Mouse (Mus musculus): Measurements from ENCODE around the gene 2210016L21Rik.

- TF ChIP-seq CTCF (IDR thresholded peaks at IDR 0.05; ENCODE audit: low read depth, low read length) (no peak), POLR2A (IDR thresholded peaks at IDR 0.05; ENCODE audit: extremely low read depth, insufficient read depth, low read length) (no peak)
Measured at GRCm38 (mm10) chr5:114949316-114949715, 7.4 kb downstream of the 2210016L21Rik start.

Data from liver, adult 2 months (tissue).